Mouse (Mus musculus) hindbrain, embryonic 13.5 days (tissue): ENCODE data around the gene Tpi1. TPM values are rescaled to one million over a fixed set of nuclear protein-coding genes. Genes with fewer than 3 reads are reported as not detected.
"Not testable (repeated sequence)": the region's sequence is repeated elsewhere in the genome, so short reads cannot be mapped to it uniquely, and the experiment has no call there.

Experiments
- ATAC-seq: fragments of 200-750 bp; cut with Nextera tagmentation; 2 replicates; pipeline ENCODE4 v1.8.0; 2017; ENCODE audit warnings: moderate TSS enrichment; ENCODE audit not compliant: low FRiP score
- H3K27ac ChIP-seq: fragments of 300-500 bp; sonication (generic); 2 replicates; pipeline ENCODE4 v1.5.1; 2015; ENCODE audit warnings: inconsistent platforms, mild to moderate bottlenecking, moderate library complexity
- H3K27me3 ChIP-seq: fragments of 300-500 bp; sonication (generic); 2 replicates; pipeline ENCODE4 v1.6.1; 2015; ENCODE audit warnings: mild to moderate bottlenecking, inconsistent platforms
- H3K36me3 ChIP-seq: fragments of 300-500 bp; sonication (generic); 2 replicates; pipeline ENCODE4 v1.6.1; 2015; ENCODE audit warnings: mild to moderate bottlenecking, inconsistent platforms
- H3K4me1 ChIP-seq: fragments of 300-500 bp; sonication (generic); replicated peaks from 2 replicates; pipeline ENCODE4 v1.6.1; 2015; ENCODE audit warnings: inconsistent platforms
- H3K4me2 ChIP-seq: fragments of 300-500 bp; sonication (generic); 2 replicates; pipeline ENCODE4 v1.6.1; 2015; ENCODE audit warnings: inconsistent platforms, mild to moderate bottlenecking, moderate library complexity
- H3K4me3 ChIP-seq: fragments of 300-500 bp; sonication (generic); 2 replicates; pipeline ENCODE4 v1.5.1; 2015; ENCODE audit warnings: mild to moderate bottlenecking, inconsistent platforms
- H3K9ac ChIP-seq: fragments of 300-500 bp; sonication (generic); 2 replicates; pipeline ENCODE4 v1.6.1; 2015; ENCODE audit warnings: mild to moderate bottlenecking, inconsistent platforms
- H3K9me3 ChIP-seq: fragments of 300-500 bp; sonication (generic); 2 replicates; pipeline ENCODE4 v1.6.1; 2016; ENCODE audit warnings: inconsistent platforms
- WGBS: fragments of 180-500 bp; shearing (Covaris S2); methylation state at CpG from one replicate; pipeline ENCODE4 v1.1.7; 2015; 5-methylcytosine and 5-hydroxymethylcytosine counted together
- polyA plus RNA-seq: library from polyadenylated mRNA; unstranded; fragments of >200 nt; fragmentation: Nextera tagmentation; extraction: Ambion mirVana; gene quantifications from 2 replicates; pipeline ENCODE4 v1.2.1, GENCODE M21; 2015

Tpi1 gene
- polyA plus RNA-seq, 1 experiment from 2014 or later, result 374 TPM

- H3K4me1 ChIP-seq, result peaks cover 41% of the 10 kb centered on the region
- H3K4me3 ChIP-seq, result no peak overlapping the region
- ATAC-seq, result no peak
- peaks cover 22% of the 10 kb centered on the region for H3K36me3 ChIP-seq
- H3K9me3 ChIP-seq, result no peaks in the 10 kb centered on the region
- H3K9ac ChIP-seq, result no peak overlapping the region
- 74% methylated on average over 12 of the region's 12 CpGs for WGBS
- no peak overlapping the region for H3K27ac ChIP-seq
- no peak overlapping the region for H3K4me2 ChIP-seq
- no peaks in the 10 kb centered on the region; the same call in 1 of the 2 replicates for H3K27me3 ChIP-seq
Measured at GRCm38 (mm10) chr6:124854647-124855046, 40.6 kb upstream of the Tpi1 start.

- Histone ChIP-seq H3K27me3 (no peaks in the 10 kb centered on the region), H3K4me1 (peaks cover 17% of the 10 kb centered on the region; the same call in 1 of the 2 replicates), H3K36me3 (peaks cover 24% of the 10 kb centered on the region), H3K27ac (no peak overlapping the region), H3K4me2 (no peak overlapping the region), H3K9me3 (no peaks in the 10 kb centered on the region), H3K9ac (no peak overlapping the region), H3K4me3 (no peak overlapping the region)
- WGBS, result 48% methylated on average over 8 of the region's 8 CpGs
- no peak for ATAC-seq
Measured at GRCm38 (mm10) chr6:124850535-124850934, 36.4 kb upstream of the Tpi1 start.

GRCm38 (mm10) chr6:124847305-124847704 lies 33.2 kb upstream of the Tpi1 start:
- WGBS, result 5% methylated on average over 9 of the region's 9 CpGs
- H3K4me2 ChIP-seq, result peak overlapping the region; percentile 20; the same call in 1 of the 2 replicates
- peak; percentile 69 for ATAC-seq
- no peak overlapping the region for H3K9ac ChIP-seq
- H3K27ac ChIP-seq, result peak overlapping the region; percentile 76
- no peaks in the 10 kb centered on the region for H3K9me3 ChIP-seq
- H3K4me1 ChIP-seq, result 0 out of 2 replicates have a peak, but pooled peaks cover 10% of the 10 kb centered on the region
- H3K4me3 ChIP-seq, result no peak overlapping the region
- peaks cover 27% of the 10 kb centered on the region for H3K36me3 ChIP-seq
- H3K27me3 ChIP-seq, result no peaks in the 10 kb centered on the region

GRCm38 (mm10) chr6:124840241-124841167 lies 26.4 kb upstream of the Tpi1 start, which contains the start of gene Gnb3:
TSS of gene Gnb3 (minus strand) at chr6:124840275.
- Histone ChIP-seq H3K36me3 (peaks cover 23% of the 10 kb centered on the region), H3K4me3 (no peak within 1 kb of the TSS), H3K9ac (peak within 1 kb of the TSS; percentile 58), H3K4me1 (peaks cover 15% of the 10 kb centered on the region), H3K27ac (no peak within 1 kb of the TSS), H3K4me2 (no peak within 1 kb of the TSS), H3K27me3 (no peaks in the 10 kb centered on the region), H3K9me3 (no peaks in the 10 kb centered on the region)
- peak; percentile 47; the same call in 1 of the 2 replicates for ATAC-seq
- WGBS, result 37% methylated on average over 15 of the region's 15 CpGs

GRCm38 (mm10) chr6:124839805-124840204 lies 25.7 kb upstream of the Tpi1 start:
- WGBS, result 9% methylated on average over 8 of the region's 8 CpGs
- H3K27ac ChIP-seq, result no peak overlapping the region
- no peak overlapping the region for H3K4me2 ChIP-seq

GRCm38 (mm10) chr6:124836411-124836810 lies 22.3 kb upstream of the Tpi1 start:
- Histone ChIP-seq H3K4me3 (no peak overlapping the region), H3K9ac (0 out of 2 replicates have a peak overlapping the region, but pooled peaks have one; percentile 8), H3K4me1 (peaks cover 20% of the 10 kb centered on the region), H3K4me2 (no peak overlapping the region), H3K27me3 (no peaks in the 10 kb centered on the region), H3K9me3 (no peaks in the 10 kb centered on the region), H3K27ac (no peak overlapping the region), H3K36me3 (peaks cover 11% of the 10 kb centered on the region)
- no peak for ATAC-seq
- 86% methylated on average over 7 of the region's 7 CpGs for WGBS

More at GRCm38 (mm10) chr6:124839805-124840204, 25.7 kb upstream of the Tpi1 start:
- ATAC-seq, result 0 out of 2 replicates have a peak, but pooled peaks have one; percentile 6
- Histone ChIP-seq H3K36me3 (peaks cover 16% of the 10 kb centered on the region), H3K4me3 (no peak overlapping the region), H3K27me3 (no peaks in the 10 kb centered on the region), H3K9me3 (no peaks in the 10 kb centered on the region), H3K4me1 (peaks cover 17% of the 10 kb centered on the region), H3K9ac (peak overlapping the region; percentile 58)

- H3K27me3 ChIP-seq, result no peaks in the 10 kb centered on the region
- H3K9ac ChIP-seq, result peak overlapping the region; percentile 35; the same call in 1 of the 2 replicates
- peaks cover 8% of the 10 kb centered on the region; the same call in 1 of the 2 replicates for H3K36me3 ChIP-seq
- no peaks in the 10 kb centered on the region for H3K9me3 ChIP-seq
- WGBS, result 61% methylated on average over 10 of the region's 10 CpGs
- no peak for ATAC-seq
- no peak overlapping the region for H3K4me3 ChIP-seq
- H3K4me1 ChIP-seq, result peaks cover 26% of the 10 kb centered on the region
- no peak overlapping the region for H3K4me2 ChIP-seq
- H3K27ac ChIP-seq, result no peak overlapping the region
Measured at GRCm38 (mm10) chr6:124835531-124835930, 21.4 kb upstream of the Tpi1 start.

GRCm38 (mm10) chr6:124834512-124835081 lies 20.5 kb upstream of the Tpi1 start:
- 89% methylated on average over 6 of the region's 6 CpGs for WGBS
- no peak for ATAC-seq
- peak overlapping the region; percentile 43; the same call in 1 of the 2 replicates for H3K9ac ChIP-seq
- H3K4me1 ChIP-seq, result peaks cover 21% of the 10 kb centered on the region
- no peak overlapping the region for H3K4me3 ChIP-seq
- no peaks in the 10 kb centered on the region for H3K9me3 ChIP-seq
- no peak overlapping the region for H3K4me2 ChIP-seq
- peaks cover 8% of the 10 kb centered on the region; the same call in 1 of the 2 replicates for H3K36me3 ChIP-seq
- no peaks in the 10 kb centered on the region for H3K27me3 ChIP-seq
- no peak overlapping the region for H3K27ac ChIP-seq

- Histone ChIP-seq H3K4me1 (peaks cover 32% of the 10 kb centered on the region), H3K36me3 (peaks cover 8% of the 10 kb centered on the region; the same call in 1 of the 2 replicates), H3K27me3 (no peaks in the 10 kb centered on the region), H3K9me3 (no peaks in the 10 kb centered on the region), H3K4me3 (no peak overlapping the region), H3K4me2 (peak overlapping the region; percentile 64; the same call in 1 of the 2 replicates), H3K27ac (no peak overlapping the region), H3K9ac (peak overlapping the region; percentile 9; the same call in 1 of the 2 replicates)
- WGBS, result 94% methylated on average over 8 of the region's 8 CpGs
- ATAC-seq, result no peak
Measured at GRCm38 (mm10) chr6:124831649-124832048, 17.6 kb upstream of the Tpi1 start.

- H3K9me3 ChIP-seq, H3K9ac ChIP-seq, H3K27me3 ChIP-seq, H3K27ac ChIP-seq, ATAC-seq, H3K36me3 ChIP-seq: not testable (repeated sequence)
- Histone ChIP-seq H3K4me2 (peak overlapping the region; percentile 64), H3K4me3 (peak overlapping the region; percentile 65; the same call in 1 of the 2 replicates), H3K4me1 (peaks cover 32% of the 10 kb centered on the region)
- WGBS, result 98% methylated on average over 4 of the region's 4 CpGs
Measured at GRCm38 (mm10) chr6:124831199-124831598, 17.1 kb upstream of the Tpi1 start.

GRCm38 (mm10) chr6:124829799-124830700 lies 16.0 kb upstream of the Tpi1 start:
- peak; percentile 87 for ATAC-seq
- peak overlapping the region; percentile 64 for H3K4me2 ChIP-seq
- WGBS, result under 1% methylated on average over 38 of the region's 38 CpGs

More at GRCm38 (mm10) chr6:124829799-124830700, 16.0 kb upstream of the Tpi1 start:
- H3K4me3 ChIP-seq, result peak overlapping the region; percentile 65
- H3K9ac ChIP-seq, result peak overlapping the region; percentile 71
- peak overlapping the region; percentile 89 for H3K27ac ChIP-seq
- no peaks in the 10 kb centered on the region for H3K9me3 ChIP-seq
- H3K36me3 ChIP-seq, result peaks cover 21% of the 10 kb centered on the region
- H3K27me3 ChIP-seq, result no peaks in the 10 kb centered on the region
- peaks cover 28% of the 10 kb centered on the region for H3K4me1 ChIP-seq
